Comparison of ENCODE assay signal across 29 mouse cellular contexts in genomic region chr13:96462644-96463043, GRCm38 (mm10). TPM values are rescaled to one million over a fixed set of nuclear protein-coding genes. Genes with fewer than 3 reads are reported as not detected.
DNase-seq lines count a peak whose midpoint lies in the region; ATAC-seq and TF ChIP-seq lines count a peak whose summit lies in the region.
"Had no signal": no experiment of that assay in that cellular context is flagged by ENCODE, and none has a peak within 500 bp of the region (broad histone marks: within the 10 kb centered on the region; RNA-seq: fewer than 3 reads in every experiment).

No protein-coding gene starts in this region.

- WGBS in heart, embryonic 12.5 days: 59% methylated on average over 1 of the region's 1 CpGs
- 28% methylated on average over 1 of the region's 1 CpGs for WGBS in lung, embryonic 14.5 days
- 34% methylated on average over 1 of the region's 1 CpGs for WGBS in lung, embryonic 16.5 days
- WGBS in embryonic facial prominence, embryonic 10.5 days: 81% methylated on average over 1 of the region's 1 CpGs

- no peaks in the 10 kb centered on the region for H3K9me3 ChIP-seq in heart, embryonic 12.5 days (replicated peaks)
- no peaks in the 10 kb centered on the region for H3K9me3 ChIP-seq in lung, embryonic 14.5 days (ENCODE audit: low read depth, low read length)
- H3K9me3 ChIP-seq in lung, embryonic 16.5 days (ENCODE audit: control insufficient read depth, low read length): no peaks in the 10 kb centered on the region
- H3K9me3 ChIP-seq in embryonic facial prominence, embryonic 10.5 days: no peaks in the 10 kb centered on the region
- H3K9me3 ChIP-seq: embryonic facial prominence, embryonic 12.5 days; forebrain, embryonic 13.5 days; forebrain, embryonic 15.5 days; G1E had no signal

- H3K9ac ChIP-seq in heart, embryonic 12.5 days: no peak overlapping the region
- H3K9ac ChIP-seq in lung, embryonic 14.5 days: no peak overlapping the region
- H3K9ac ChIP-seq in lung, embryonic 16.5 days (ENCODE audit: low read length): no peak overlapping the region
- H3K9ac ChIP-seq: embryonic facial prominence, embryonic 12.5 days; forebrain, embryonic 13.5 days; forebrain, embryonic 15.5 days; forebrain, postnatal 0 days had no signal

- H3K4me3 ChIP-seq in heart, embryonic 12.5 days: no peak overlapping the region
- H3K4me3 ChIP-seq in lung, embryonic 14.5 days (ENCODE audit: low read depth, low read length): no peak overlapping the region
- H3K4me3 ChIP-seq in lung, embryonic 16.5 days (ENCODE audit: low read length): no peak overlapping the region
- no peak overlapping the region for H3K4me3 ChIP-seq in embryonic facial prominence, embryonic 10.5 days
- H3K4me3 ChIP-seq: embryonic facial prominence, embryonic 12.5 days; forebrain, embryonic 13.5 days; forebrain, embryonic 15.5 days had no signal

- no peak overlapping the region for H3K4me2 ChIP-seq in heart, embryonic 12.5 days
- H3K4me2 ChIP-seq in lung, embryonic 14.5 days: no peak overlapping the region
- H3K4me2 ChIP-seq in lung, embryonic 16.5 days (ENCODE audit: low read depth, low read length): no peak overlapping the region
- H3K4me2 ChIP-seq: embryonic facial prominence, embryonic 12.5 days; forebrain, embryonic 13.5 days; forebrain, embryonic 15.5 days had no signal

- TF ChIP-seq CTCF in lung, embryonic 14.5 days (IDR thresholded peaks at IDR 0.05; ENCODE audit: low read depth): no peak

- peak; percentile 44 for DNase-seq in heart, adult 11 months
- peak; percentile 53 for DNase-seq in lung, embryonic 14.5 days
- no peak for DNase-seq in lung, postnatal 36 days
- DNase-seq in lung, postnatal 4 days: no peak
- DNase-seq in embryonic facial prominence, embryonic 10.5 days (ENCODE audit: low spot score): peak; percentile 25
- DNase-seq in adrenal gland, postnatal 10 days: no peak
- DNase-seq: adrenal gland, adult 8-10 months; adrenal gland, postnatal 25 days; B cell, adult 2 months; cerebellum, adult 11-12 months; cerebellum, adult 2 months; cerebellum, adult 9-10 months; cerebellum, postnatal 10 days; cerebellum, postnatal 25 days; forebrain, postnatal 0 days had no signal

- H3K27ac ChIP-seq in heart, embryonic 12.5 days (ENCODE audit: poor library complexity, severe bottlenecking): no peak overlapping the region
- H3K27ac ChIP-seq in lung, embryonic 14.5 days (ENCODE audit: low read depth): no peak overlapping the region
- H3K27ac ChIP-seq in lung, embryonic 16.5 days (ENCODE audit: low read length): no peak overlapping the region
- H3K27ac ChIP-seq in embryonic facial prominence, embryonic 10.5 days (replicated peaks): no peak overlapping the region
- H3K27ac ChIP-seq: embryonic facial prominence, embryonic 12.5 days; forebrain, embryonic 13.5 days; forebrain, embryonic 15.5 days had no signal

- no peaks in the 10 kb centered on the region for H3K27me3 ChIP-seq in heart, embryonic 12.5 days (replicated peaks)
- no peaks in the 10 kb centered on the region for H3K27me3 ChIP-seq in lung, embryonic 14.5 days (ENCODE audit: insufficient read depth, low read length)
- H3K27me3 ChIP-seq in lung, embryonic 16.5 days (ENCODE audit: control insufficient read depth, insufficient read depth, low read depth, low read length): no peaks in the 10 kb centered on the region
- H3K27me3 ChIP-seq in embryonic facial prominence, embryonic 10.5 days (replicated peaks; ENCODE audit: low read depth, poor library complexity, severe bottlenecking): no peaks in the 10 kb centered on the region
- H3K27me3 ChIP-seq: CH12.LX; embryonic facial prominence, embryonic 12.5 days; forebrain, embryonic 13.5 days; forebrain, embryonic 15.5 days had no signal

- ATAC-seq in heart, embryonic 12.5 days (ENCODE audit: insufficient number of reproducible peaks, low FRiP score): no peak
- peak; percentile 71 for ATAC-seq in lung, embryonic 14.5 days (ENCODE audit: insufficient read depth)
- ATAC-seq in lung, embryonic 16.5 days (ENCODE audit: low read depth): peak; percentile 89
- ATAC-seq: activated CD4-positive, CD25-positive, alpha-beta regulatory T cell, adult 4 months; CD4-positive, CD25-positive, alpha-beta regulatory T cell, adult 4 months; forebrain, embryonic 13.5 days; forebrain, embryonic 15.5 days; forebrain, postnatal 0 days; Patski had no signal

- H3K36me3 ChIP-seq in heart, embryonic 12.5 days: no peaks in the 10 kb centered on the region
- no peaks in the 10 kb centered on the region for H3K36me3 ChIP-seq in lung, embryonic 14.5 days (ENCODE audit: insufficient read depth)
- H3K36me3 ChIP-seq in lung, embryonic 16.5 days (ENCODE audit: control insufficient read depth, insufficient read depth, low read length): no peaks in the 10 kb centered on the region
- H3K36me3 ChIP-seq in embryonic facial prominence, embryonic 10.5 days (replicated peaks): no peaks in the 10 kb centered on the region
- H3K36me3 ChIP-seq: embryonic facial prominence, embryonic 12.5 days; forebrain, embryonic 15.5 days; G1E had no signal

- H3K4me1 ChIP-seq in heart, embryonic 12.5 days (replicated peaks): no peaks in the 10 kb centered on the region
- no peaks in the 10 kb centered on the region for H3K4me1 ChIP-seq in lung, embryonic 14.5 days (ENCODE audit: insufficient read depth)
- no peaks in the 10 kb centered on the region for H3K4me1 ChIP-seq in lung, embryonic 16.5 days (replicated peaks; ENCODE audit: control insufficient read depth, insufficient read depth, low read length)
- H3K4me1 ChIP-seq in embryonic facial prominence, embryonic 10.5 days: peaks cover 5% of the 10 kb centered on the region; the same call in 1 of the 2 replicates
- H3K4me1 ChIP-seq: embryonic facial prominence, embryonic 12.5 days; forebrain, embryonic 13.5 days; forebrain, embryonic 15.5 days had no signal

RNA-seq across cellular contexts. Expression of gene Ankdd1b, which starts 8.4 kb away (rescaled TPM):
- polyA plus RNA-seq in heart, embryonic 12.5 days (2016; fragmentation: Nextera tagmentation; extraction: Ambion mirVana): 0.37 and 0.56 TPM in 2 replicates
- polyA plus RNA-seq in lung, embryonic 14.5 days (2014; fragmentation: Nextera tagmentation; extraction: Ambion mirVana): not detected in 2 replicates
- 0.13 TPM in 1 of 2 replicates, not detected in the other for polyA plus RNA-seq in lung, embryonic 16.5 days (2015; fragmentation: Nextera tagmentation; extraction: Ambion mirVana)
- polyA plus RNA-seq in embryonic facial prominence, embryonic 10.5 days (2016; fragmentation: Nextera tagmentation; extraction: Ambion mirVana): 0.11 and 0.31 TPM in 2 replicates
- 1 to 10 TPM; 1.2 TPM for total RNA-seq in adrenal gland, postnatal 10 days (2021)
- total RNA-seq: forebrain, postnatal 0 days had no signal
- polyA plus RNA-seq: activated CD4-positive, CD25-positive, alpha-beta regulatory T cell, adult 4 months; CD4-positive, CD25-positive, alpha-beta regulatory T cell, adult 4 months; forebrain, embryonic 11.5 days; forebrain, embryonic 13.5 days; forebrain, embryonic 15.5 days; forebrain, postnatal 0 days; G1E had no signal

RNA-seq across cellular contexts. Expression of gene Gm17622, which starts 27.9 kb away (rescaled TPM):
- polyA plus RNA-seq in heart, embryonic 12.5 days (2016; fragmentation: Nextera tagmentation; extraction: Ambion mirVana): not detected in 2 replicates
- polyA plus RNA-seq in lung, embryonic 14.5 days (2014; fragmentation: Nextera tagmentation; extraction: Ambion mirVana): not detected in 2 replicates
- polyA plus RNA-seq in lung, embryonic 16.5 days (2015; fragmentation: Nextera tagmentation; extraction: Ambion mirVana): not detected in 2 replicates
- polyA plus RNA-seq in embryonic facial prominence, embryonic 10.5 days (2016; fragmentation: Nextera tagmentation; extraction: Ambion mirVana): not detected in 2 replicates
- total RNA-seq in adrenal gland, postnatal 10 days (2021): not detected
- total RNA-seq: adrenal gland, adult 18-20 months; adrenal gland, adult 8-10 months; adrenal gland, postnatal 25 days; CH12.LX; forebrain, postnatal 0 days; G1E had no signal
- polyA plus RNA-seq: activated CD4-positive, CD25-positive, alpha-beta regulatory T cell, adult 4 months; CD4-positive, CD25-positive, alpha-beta regulatory T cell, adult 4 months; cerebellum, adult 2 months; cortical plate, adult 2 months; embryonic facial prominence, embryonic 12.5 days; embryonic facial prominence, embryonic 14.5 days; forebrain, embryonic 11.5 days; forebrain, embryonic 13.5 days; forebrain, embryonic 15.5 days; forebrain, postnatal 0 days; G1E; Patski had no signal

Comparison
In these comparisons a context has a peak if more than half of its experiments do, and no peak if none do; other contexts are left out.
1. DNase-seq: peak in heart, adult 11 months (single experiment), lung, embryonic 14.5 days (single experiment) and embryonic facial prominence, embryonic 10.5 days (single experiment); none in lung, postnatal 36 days (single experiment), lung, postnatal 4 days (0 of 2) and adrenal gland, postnatal 10 days (single experiment).